Mouse (Mus musculus): ENCODE data around the gene Dst. TPM values are rescaled to one million over a fixed set of nuclear protein-coding genes. Genes with fewer than 3 reads are reported as not detected.

The Dst gene
- polyA plus RNA-seq, 1 experiment from 2014 or later, result 26.9 TPM

DNA sequence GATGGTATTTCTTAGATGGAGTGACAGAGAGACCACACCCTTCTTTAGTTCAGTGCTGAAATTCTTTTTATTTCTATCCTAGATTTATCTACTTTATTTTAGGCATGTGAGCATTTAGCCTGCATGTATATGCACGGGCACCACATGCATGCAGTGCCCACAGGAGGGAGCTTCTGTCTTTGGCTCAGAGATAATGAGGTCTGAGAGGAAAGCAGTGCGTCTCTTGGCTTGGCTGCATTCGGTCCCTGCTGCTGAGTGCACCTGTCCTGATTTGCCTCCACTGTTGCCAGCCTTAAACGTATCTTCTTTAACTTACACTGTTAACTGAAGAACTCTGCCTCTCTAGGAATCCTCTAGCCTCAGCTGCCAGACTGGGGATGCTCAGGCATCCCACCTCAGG is 189.6 kb downstream of the Dst start:
- 0 out of 2 replicates have a peak, but pooled peaks cover 2% of the 10 kb centered on the region for H3K9me3 ChIP-seq (replicated peaks; ENCODE audit: control insufficient read depth, low read length)
- H3K4me1 ChIP-seq (ENCODE audit: control insufficient read depth, insufficient read depth, low read length), result peaks cover 8% of the 10 kb centered on the region
- H3K27ac ChIP-seq (ENCODE audit: low read depth, low read length), result no peak overlapping the region
- no peak for ATAC-seq (replicated peaks; ENCODE audit: insufficient number of reproducible peaks, low FRiP score, low TSS enrichment)
- no peaks in the 10 kb centered on the region for H3K36me3 ChIP-seq (ENCODE audit: control insufficient read depth, insufficient read depth, low read length)
- H3K9ac ChIP-seq (ENCODE audit: low read depth, low read length), result no peak overlapping the region
- H3K4me2 ChIP-seq, result no peak overlapping the region
- 46% methylated on average over 4 of the region's 4 CpGs for WGBS (ENCODE audit: insufficient replicate concordance)
- no peaks in the 10 kb centered on the region for H3K27me3 ChIP-seq (ENCODE audit: control insufficient read depth, insufficient read depth, low read length)
- no peak overlapping the region for H3K4me3 ChIP-seq (ENCODE audit: low read depth, low read length)

DNA sequence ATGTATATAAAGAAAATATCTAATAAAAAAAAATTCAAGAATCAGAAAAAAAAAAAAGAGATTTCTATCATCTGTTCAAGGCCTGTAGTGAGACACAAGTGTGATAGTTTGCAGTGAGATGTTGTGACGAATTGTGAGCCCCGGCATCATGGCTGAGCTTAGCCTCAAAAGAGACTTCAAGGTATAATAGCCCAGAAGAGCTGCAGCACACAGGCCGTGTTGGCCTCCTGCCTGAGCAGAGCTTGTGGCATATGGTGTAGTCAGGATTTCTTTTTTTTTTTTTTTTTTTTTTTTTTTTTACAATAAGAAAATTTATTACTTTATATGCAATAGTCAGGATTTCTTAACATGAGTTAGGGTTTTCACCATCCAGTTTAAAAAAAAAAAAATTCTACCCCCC is 191.4 kb downstream of the Dst start:
- H3K4me3 ChIP-seq (ENCODE audit: low read depth, low read length), result no peak overlapping the region
- ATAC-seq (replicated peaks; ENCODE audit: insufficient number of reproducible peaks, low FRiP score, low TSS enrichment), result no peak
- no peak overlapping the region for H3K27ac ChIP-seq (ENCODE audit: low read depth, low read length)
- H3K9me3 ChIP-seq (replicated peaks; ENCODE audit: control insufficient read depth, low read length), result 0 out of 2 replicates have a peak, but pooled peaks cover 2% of the 10 kb centered on the region
- WGBS (ENCODE audit: insufficient replicate concordance), result 76% methylated on average over 3 of the region's 3 CpGs
- peaks cover 20% of the 10 kb centered on the region for H3K4me1 ChIP-seq (ENCODE audit: control insufficient read depth, insufficient read depth, low read length)
- no peak overlapping the region for H3K4me2 ChIP-seq
- no peaks in the 10 kb centered on the region for H3K36me3 ChIP-seq (ENCODE audit: control insufficient read depth, insufficient read depth, low read length)
- no peak overlapping the region for H3K9ac ChIP-seq (ENCODE audit: low read depth, low read length)
- no peaks in the 10 kb centered on the region for H3K27me3 ChIP-seq (ENCODE audit: control insufficient read depth, insufficient read depth, low read length)

DNA sequence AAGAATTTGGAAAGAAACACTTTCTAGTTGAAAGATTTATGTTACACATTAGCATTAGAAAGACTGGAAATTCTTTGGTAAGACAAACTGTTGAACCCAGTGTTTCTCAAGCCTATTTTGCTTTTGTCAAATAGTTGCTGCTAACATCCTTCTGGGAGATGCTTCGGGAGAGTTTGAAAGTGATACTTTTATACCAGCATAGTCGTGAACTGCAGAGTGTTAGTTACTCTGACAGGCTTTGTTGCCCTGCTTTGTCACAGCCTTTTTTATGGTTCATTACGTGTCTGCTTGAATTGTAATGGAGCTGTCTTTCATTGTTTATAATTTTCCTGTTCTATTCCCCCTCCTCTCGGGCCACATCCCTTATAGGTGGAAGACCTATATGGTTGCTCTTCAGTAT is 192.4 kb downstream of the Dst start:
- H3K9ac ChIP-seq (ENCODE audit: low read depth, low read length), result no peak overlapping the region
- no peak for ATAC-seq (replicated peaks; ENCODE audit: insufficient number of reproducible peaks, low FRiP score, low TSS enrichment)
- no peak overlapping the region for H3K27ac ChIP-seq (ENCODE audit: low read depth, low read length)
- H3K36me3 ChIP-seq (ENCODE audit: control insufficient read depth, insufficient read depth, low read length), result no peaks in the 10 kb centered on the region
- no peaks in the 10 kb centered on the region for H3K27me3 ChIP-seq (ENCODE audit: control insufficient read depth, insufficient read depth, low read length)
- H3K4me3 ChIP-seq (ENCODE audit: low read depth, low read length), result no peak overlapping the region
- H3K9me3 ChIP-seq (replicated peaks; ENCODE audit: control insufficient read depth, low read length), result 0 out of 2 replicates have a peak, but pooled peaks cover 2% of the 10 kb centered on the region
- H3K4me2 ChIP-seq, result no peak overlapping the region
- WGBS (ENCODE audit: insufficient replicate concordance), result 80% methylated on average over 4 of the region's 4 CpGs
- H3K4me1 ChIP-seq (ENCODE audit: control insufficient read depth, insufficient read depth, low read length), result peaks cover 27% of the 10 kb centered on the region

- 0 out of 2 replicates have a peak, but pooled peaks cover 2% of the 10 kb centered on the region for H3K9me3 ChIP-seq (replicated peaks; ENCODE audit: control insufficient read depth, low read length)
- WGBS (ENCODE audit: insufficient replicate concordance), result 97% methylated on average over 2 of the region's 2 CpGs
- H3K4me3 ChIP-seq (ENCODE audit: low read depth, low read length), result no peak overlapping the region
- H3K27me3 ChIP-seq (ENCODE audit: control insufficient read depth, insufficient read depth, low read length), result no peaks in the 10 kb centered on the region
- H3K27ac ChIP-seq (ENCODE audit: low read depth, low read length), result no peak overlapping the region
- H3K36me3 ChIP-seq (ENCODE audit: control insufficient read depth, insufficient read depth, low read length), result no peaks in the 10 kb centered on the region
- peaks cover 32% of the 10 kb centered on the region for H3K4me1 ChIP-seq (ENCODE audit: control insufficient read depth, insufficient read depth, low read length)
- no peak overlapping the region for H3K9ac ChIP-seq (ENCODE audit: low read depth, low read length)
- H3K4me2 ChIP-seq, result no peak overlapping the region
- no peak for ATAC-seq (replicated peaks; ENCODE audit: insufficient number of reproducible peaks, low FRiP score, low TSS enrichment)
Observed at GRCm38 (mm10) chr1:34102604-34103003, 194.6 kb downstream of the Dst start.

DNA sequence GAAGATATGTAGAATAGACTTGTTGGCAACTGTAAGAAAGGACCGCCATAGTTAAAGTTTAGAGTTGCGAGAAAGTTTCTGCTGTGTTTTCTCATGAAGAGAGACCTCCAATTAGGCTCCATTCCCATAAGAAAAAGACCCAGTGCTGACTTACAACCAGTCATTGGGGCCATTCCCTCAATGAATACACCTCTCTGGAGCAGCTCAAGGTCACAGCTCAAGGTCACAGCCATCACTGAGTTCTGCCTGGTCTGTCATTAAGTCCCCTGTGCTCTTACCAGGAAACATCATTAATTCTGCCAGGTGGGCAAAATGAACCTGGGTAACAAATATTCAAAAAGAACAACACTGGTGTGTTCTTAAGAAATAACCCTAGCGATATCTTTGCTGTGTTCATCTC is 195.2 kb downstream of the Dst start:
- WGBS (ENCODE audit: insufficient replicate concordance), result 68% methylated on average over 3 of the region's 3 CpGs
- Histone ChIP-seq H3K9ac (ENCODE audit: low read depth, low read length) (no peak overlapping the region), H3K4me3 (ENCODE audit: low read depth, low read length) (no peak overlapping the region)

DNA sequence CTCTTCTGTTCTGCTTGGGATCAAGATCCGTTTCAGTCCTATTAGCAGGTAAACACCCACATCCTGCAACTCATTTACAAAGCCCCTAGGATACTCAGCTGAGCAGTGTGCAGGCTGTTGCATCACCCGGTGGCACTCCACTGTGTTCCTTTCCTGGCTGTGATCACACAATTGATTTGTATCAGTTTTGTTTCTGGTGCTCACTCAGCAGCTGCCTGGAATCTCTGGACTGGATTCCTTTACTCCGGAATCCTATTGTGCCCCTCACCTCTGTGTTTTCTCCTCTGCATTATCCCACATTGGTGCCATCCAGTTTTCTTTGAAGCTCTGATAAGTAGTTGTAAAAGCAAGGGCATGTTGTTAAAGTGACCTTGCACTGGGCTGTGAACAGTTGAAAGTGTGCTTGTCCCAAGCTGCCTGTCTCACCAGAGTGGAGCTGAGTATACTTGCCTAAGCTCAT is 195.7 kb downstream of the Dst start:
- Histone ChIP-seq H3K9ac (ENCODE audit: low read depth, low read length) (no peak overlapping the region), H3K27ac (ENCODE audit: low read depth, low read length) (peak overlapping the region; percentile 31), H3K4me3 (ENCODE audit: low read depth, low read length) (no peak overlapping the region), H3K4me2 (peak overlapping the region; percentile 56), H3K4me1 (ENCODE audit: control insufficient read depth, insufficient read depth, low read length) (peaks cover 35% of the 10 kb centered on the region), H3K36me3 (ENCODE audit: control insufficient read depth, insufficient read depth, low read length) (no peaks in the 10 kb centered on the region), H3K27me3 (ENCODE audit: control insufficient read depth, insufficient read depth, low read length) (no peaks in the 10 kb centered on the region), H3K9me3 (replicated peaks; ENCODE audit: control insufficient read depth, low read length) (0 out of 2 replicates have a peak, but pooled peaks cover 2% of the 10 kb centered on the region)
- ATAC-seq (replicated peaks; ENCODE audit: insufficient number of reproducible peaks, low FRiP score, low TSS enrichment), result no peak; the same call in 1 of the 2 replicates
- WGBS (ENCODE audit: insufficient replicate concordance), result 2% methylated on average over 3 of the region's 3 CpGs

More for the DNA sequence above, 195.2 kb downstream of the Dst start:
- ATAC-seq (replicated peaks; ENCODE audit: insufficient number of reproducible peaks, low FRiP score, low TSS enrichment), result no peak
- Histone ChIP-seq H3K27ac (ENCODE audit: low read depth, low read length) (0 out of 2 replicates have a peak overlapping the region, but pooled peaks have one; percentile 31), H3K36me3 (ENCODE audit: control insufficient read depth, insufficient read depth, low read length) (no peaks in the 10 kb centered on the region), H3K4me2 (peak overlapping the region; percentile 56), H3K27me3 (ENCODE audit: control insufficient read depth, insufficient read depth, low read length) (no peaks in the 10 kb centered on the region), H3K9me3 (replicated peaks; ENCODE audit: control insufficient read depth, low read length) (0 out of 2 replicates have a peak, but pooled peaks cover 2% of the 10 kb centered on the region), H3K4me1 (ENCODE audit: control insufficient read depth, insufficient read depth, low read length) (peaks cover 32% of the 10 kb centered on the region)

DNA sequence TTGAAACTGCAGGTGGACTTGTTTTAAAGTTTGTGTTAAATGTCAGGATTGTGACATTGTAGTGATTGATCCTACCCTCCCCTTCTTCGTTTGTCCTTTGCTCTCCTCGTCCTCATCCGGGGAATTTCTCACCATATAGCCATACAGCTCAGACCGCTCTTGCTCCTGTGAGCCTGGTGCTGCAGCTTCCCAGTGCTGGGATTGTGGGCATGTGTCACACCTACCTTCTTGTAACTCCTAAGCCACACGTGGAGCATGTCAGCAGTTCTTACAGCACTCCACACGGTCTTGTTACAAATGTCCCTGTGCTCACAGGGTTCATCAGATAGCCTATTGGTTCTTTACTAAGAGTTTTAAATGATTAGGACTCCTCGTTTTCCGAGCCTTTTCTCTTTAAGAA is 196.8 kb downstream of the Dst start:
- H3K9ac ChIP-seq (ENCODE audit: low read depth, low read length), result no peak overlapping the region
- peak overlapping the region; percentile 37 for H3K4me2 ChIP-seq
- H3K27me3 ChIP-seq (ENCODE audit: control insufficient read depth, insufficient read depth, low read length), result no peaks in the 10 kb centered on the region
- H3K36me3 ChIP-seq (ENCODE audit: control insufficient read depth, insufficient read depth, low read length), result no peaks in the 10 kb centered on the region
- H3K4me3 ChIP-seq (ENCODE audit: low read depth, low read length), result no peak overlapping the region
- peaks cover 36% of the 10 kb centered on the region for H3K4me1 ChIP-seq (ENCODE audit: control insufficient read depth, insufficient read depth, low read length)
- 0 out of 2 replicates have a peak, but pooled peaks cover 2% of the 10 kb centered on the region for H3K9me3 ChIP-seq (replicated peaks; ENCODE audit: control insufficient read depth, low read length)
- WGBS (ENCODE audit: insufficient replicate concordance), result 12% methylated on average over 8 of the region's 8 CpGs
- no peak for ATAC-seq (replicated peaks; ENCODE audit: insufficient number of reproducible peaks, low FRiP score, low TSS enrichment)
- H3K27ac ChIP-seq (ENCODE audit: low read depth, low read length), result peak overlapping the region; percentile 62; the same call in 1 of the 2 replicates

GRCm38 (mm10) chr1:34106606-34107005 is 198.6 kb downstream of the Dst start:
- H3K4me1 ChIP-seq (ENCODE audit: control insufficient read depth, insufficient read depth, low read length), result peaks cover 36% of the 10 kb centered on the region
- no peaks in the 10 kb centered on the region for H3K27me3 ChIP-seq (ENCODE audit: control insufficient read depth, insufficient read depth, low read length)
- H3K4me2 ChIP-seq, result peak overlapping the region; percentile 52
- H3K4me3 ChIP-seq (ENCODE audit: low read depth, low read length), result no peak overlapping the region
- H3K27ac ChIP-seq (ENCODE audit: low read depth, low read length), result peak overlapping the region; percentile 75
- no peak for ATAC-seq (replicated peaks; ENCODE audit: insufficient number of reproducible peaks, low FRiP score, low TSS enrichment)
- H3K9me3 ChIP-seq (replicated peaks; ENCODE audit: control insufficient read depth, low read length), result 0 out of 2 replicates have a peak, but pooled peaks cover 2% of the 10 kb centered on the region
- no peaks in the 10 kb centered on the region for H3K36me3 ChIP-seq (ENCODE audit: control insufficient read depth, insufficient read depth, low read length)
- WGBS (ENCODE audit: insufficient replicate concordance), result 11% methylated on average over 8 of the region's 8 CpGs
- peak overlapping the region; percentile 44; the same call in 1 of the 2 replicates for H3K9ac ChIP-seq (ENCODE audit: low read depth, low read length)

DNA sequence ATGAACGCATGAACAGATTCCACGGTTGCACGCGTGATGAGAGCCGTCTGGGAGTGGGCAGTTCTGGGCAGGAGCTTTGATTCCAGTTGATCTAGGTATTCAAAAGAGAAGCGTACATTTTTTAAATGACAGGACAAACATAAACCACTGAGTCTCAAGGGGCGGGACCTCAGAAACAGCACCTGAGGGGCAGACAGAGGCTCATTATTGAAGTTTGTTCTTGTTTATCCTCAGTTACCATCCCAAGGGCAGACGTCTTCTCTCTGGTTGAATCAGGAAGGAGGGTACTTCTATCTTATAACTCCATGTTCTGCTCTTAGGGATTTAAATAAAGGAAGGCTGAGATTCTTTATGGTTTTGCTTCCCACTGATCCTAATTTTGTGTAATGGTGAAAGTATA is 199.1 kb downstream of the Dst start:
- no peak for ATAC-seq (replicated peaks; ENCODE audit: insufficient number of reproducible peaks, low FRiP score, low TSS enrichment)
- peak overlapping the region; percentile 44; the same call in 1 of the 2 replicates for H3K9ac ChIP-seq (ENCODE audit: low read depth, low read length)
- H3K4me3 ChIP-seq (ENCODE audit: low read depth, low read length), result no peak overlapping the region
- no peaks in the 10 kb centered on the region for H3K27me3 ChIP-seq (ENCODE audit: control insufficient read depth, insufficient read depth, low read length)
- H3K4me1 ChIP-seq (ENCODE audit: control insufficient read depth, insufficient read depth, low read length), result peaks cover 36% of the 10 kb centered on the region
- no peaks in the 10 kb centered on the region for H3K36me3 ChIP-seq (ENCODE audit: control insufficient read depth, insufficient read depth, low read length)
- 32% methylated on average over 8 of the region's 8 CpGs for WGBS (ENCODE audit: insufficient replicate concordance)
- H3K9me3 ChIP-seq (replicated peaks; ENCODE audit: control insufficient read depth, low read length), result 0 out of 2 replicates have a peak, but pooled peaks cover 2% of the 10 kb centered on the region
- H3K4me2 ChIP-seq, result peak overlapping the region; percentile 52
- peak overlapping the region; percentile 75 for H3K27ac ChIP-seq (ENCODE audit: low read depth, low read length)
